Mouse (Mus musculus): ENCODE measurements around the gene Gria2. TPM values are rescaled to one million over a fixed set of nuclear protein-coding genes. Genes with fewer than 3 reads are reported as not detected.
A peak's percentile ranks its signal among the peaks of the same experiment; 100 is the strongest.

Gene Gria2
- polyA plus RNA-seq (2016; fragmentation: Nextera tagmentation; extraction: Ambion mirVana), result 6.5 and 7.7 TPM in 2 replicates

DNA sequence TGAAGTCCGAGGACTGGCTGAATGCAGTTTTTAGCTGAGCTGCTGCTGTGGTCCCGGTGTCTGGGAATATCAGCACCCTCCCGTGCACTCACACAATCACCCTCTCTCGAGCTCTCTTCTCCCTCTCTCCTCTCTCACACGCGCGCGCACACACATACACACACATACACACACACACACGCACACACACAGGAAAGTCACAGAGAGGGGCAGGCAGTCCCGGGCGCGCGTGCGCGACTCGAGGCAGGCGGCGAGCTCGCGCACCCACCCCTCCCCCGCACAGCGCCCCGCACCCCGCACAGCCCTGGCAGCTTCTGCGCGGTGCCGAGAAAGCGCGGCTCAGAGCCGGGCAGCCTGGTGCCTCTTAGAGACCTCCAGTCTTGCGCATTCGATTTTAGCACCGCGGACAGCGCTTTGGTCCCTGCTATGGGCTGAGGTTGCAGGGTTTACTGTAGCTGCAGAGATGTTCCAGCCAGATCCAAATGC is at the start of gene Gria2:
TSS of gene Gria2 (minus strand) at position 240 of the 486 bp plus-strand sequence.
- no peaks in the 10 kb centered on the region for H3K36me3 ChIP-seq
- no peak within 1 kb of the TSS; the same call in 1 of the 2 replicates for H3K9ac ChIP-seq
- ATAC-seq (ENCODE audit: insufficient number of reproducible peaks, insufficient read depth, low FRiP score, low TSS enrichment), result peak; percentile 97
- peak within 1 kb of the TSS; percentile 45 for H3K4me3 ChIP-seq
- peak within 1 kb of the TSS; percentile 87 for H3K4me2 ChIP-seq (replicated peaks)
- WGBS, result 1% methylated on average over 35 of the region's 35 CpGs
- peaks cover 26% of the 10 kb centered on the region for H3K27me3 ChIP-seq
- 0 out of 2 replicates have a peak within 1 kb of the TSS, but pooled peaks have one; percentile 11 for H3K27ac ChIP-seq
- no peaks in the 10 kb centered on the region for H3K9me3 ChIP-seq
- H3K4me1 ChIP-seq, result peaks cover 12% of the 10 kb centered on the region; the same call in 1 of the 2 replicates

DNA sequence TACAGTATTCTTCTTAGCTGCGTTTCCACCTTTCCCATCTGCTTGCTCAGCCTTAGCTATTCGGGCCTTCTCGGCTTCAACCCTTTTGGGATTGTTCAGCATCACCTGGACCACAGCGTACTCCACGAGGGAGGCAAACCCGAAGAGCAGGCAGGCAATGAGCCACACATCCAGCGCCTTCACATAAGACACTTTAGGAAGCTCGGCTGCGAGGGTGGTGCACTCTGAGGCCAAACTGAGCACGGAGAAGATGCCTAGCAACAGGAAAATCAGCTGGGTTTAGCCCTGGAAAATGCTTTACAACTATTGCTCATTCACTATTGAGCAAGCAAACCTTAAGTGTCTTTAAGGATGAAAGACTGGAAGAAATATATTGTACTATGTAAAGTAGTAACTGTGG is 48.3 kb upstream of the Gria2 start:
- H3K4me2 ChIP-seq (replicated peaks), result no peak overlapping the region
- H3K9me3 ChIP-seq, result no peaks in the 10 kb centered on the region
- 0 out of 2 replicates have a peak, but pooled peaks cover 4% of the 10 kb centered on the region for H3K36me3 ChIP-seq
- H3K27me3 ChIP-seq, result no peaks in the 10 kb centered on the region
- no peaks in the 10 kb centered on the region for H3K4me1 ChIP-seq
- no peak overlapping the region for H3K27ac ChIP-seq
- WGBS, result 83% methylated on average over 10 of the region's 10 CpGs
- ATAC-seq (ENCODE audit: insufficient number of reproducible peaks, insufficient read depth, low FRiP score, low TSS enrichment), result no peak
- H3K9ac ChIP-seq, result no peak overlapping the region
- no peak overlapping the region for H3K4me3 ChIP-seq

DNA sequence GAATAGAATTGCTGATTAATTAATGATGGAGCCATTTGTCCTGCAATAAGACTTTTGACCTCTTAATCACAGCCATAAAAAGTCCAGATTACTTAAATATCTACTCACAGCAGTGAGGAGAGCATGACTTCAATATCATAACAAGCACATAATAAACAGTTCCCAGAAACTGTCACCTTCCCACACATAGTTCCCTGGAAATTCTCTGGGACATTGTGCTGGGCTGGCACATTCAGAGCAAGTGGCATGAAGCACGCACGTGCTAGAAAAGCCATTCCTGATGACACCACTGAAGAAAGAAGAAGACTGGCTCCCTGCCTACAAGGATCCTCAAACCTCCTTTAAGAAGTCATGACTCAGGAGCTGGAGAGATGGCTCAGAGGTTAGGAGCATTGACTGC is 43.0 kb upstream of the Gria2 start:
- Histone ChIP-seq H3K4me1 (no peaks in the 10 kb centered on the region), H3K4me3 (no peak overlapping the region), H3K4me2 (replicated peaks) (no peak overlapping the region), H3K27me3 (no peaks in the 10 kb centered on the region), H3K27ac (no peak overlapping the region), H3K9me3 (no peaks in the 10 kb centered on the region), H3K9ac (no peak overlapping the region), H3K36me3 (0 out of 2 replicates have a peak, but pooled peaks cover 4% of the 10 kb centered on the region)
- WGBS, result 78% methylated on average over 2 of the region's 2 CpGs
- no peak for ATAC-seq (ENCODE audit: insufficient number of reproducible peaks, insufficient read depth, low FRiP score, low TSS enrichment)

DNA sequence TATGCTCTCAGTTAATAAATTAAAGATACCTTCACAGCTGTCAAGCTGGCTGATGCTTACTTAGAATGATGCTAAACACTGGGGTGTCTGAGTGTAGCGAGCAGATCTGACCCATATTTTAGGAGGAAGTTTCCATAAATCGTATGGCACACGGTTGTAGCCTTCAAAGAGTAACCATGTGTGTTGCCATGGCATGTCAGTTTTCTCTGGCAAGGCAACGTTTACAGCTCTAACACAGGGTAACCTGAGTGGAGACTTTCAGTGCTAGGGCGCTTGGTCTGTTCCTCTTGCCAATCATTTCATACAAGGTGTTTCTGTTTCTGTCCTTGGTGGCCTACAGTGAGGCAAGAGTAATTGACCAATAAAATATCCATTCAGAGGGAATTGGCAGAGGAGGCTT is 37.2 kb upstream of the Gria2 start:
- no peak overlapping the region for H3K9ac ChIP-seq
- WGBS, result 75% methylated on average over 5 of the region's 5 CpGs
- H3K4me2 ChIP-seq (replicated peaks), result no peak overlapping the region
- no peaks in the 10 kb centered on the region for H3K4me1 ChIP-seq
- no peaks in the 10 kb centered on the region for H3K36me3 ChIP-seq
- no peak overlapping the region for H3K27ac ChIP-seq
- H3K9me3 ChIP-seq, result no peaks in the 10 kb centered on the region
- no peak for ATAC-seq (ENCODE audit: insufficient number of reproducible peaks, insufficient read depth, low FRiP score, low TSS enrichment)
- H3K4me3 ChIP-seq, result no peak overlapping the region
- no peaks in the 10 kb centered on the region for H3K27me3 ChIP-seq

DNA sequence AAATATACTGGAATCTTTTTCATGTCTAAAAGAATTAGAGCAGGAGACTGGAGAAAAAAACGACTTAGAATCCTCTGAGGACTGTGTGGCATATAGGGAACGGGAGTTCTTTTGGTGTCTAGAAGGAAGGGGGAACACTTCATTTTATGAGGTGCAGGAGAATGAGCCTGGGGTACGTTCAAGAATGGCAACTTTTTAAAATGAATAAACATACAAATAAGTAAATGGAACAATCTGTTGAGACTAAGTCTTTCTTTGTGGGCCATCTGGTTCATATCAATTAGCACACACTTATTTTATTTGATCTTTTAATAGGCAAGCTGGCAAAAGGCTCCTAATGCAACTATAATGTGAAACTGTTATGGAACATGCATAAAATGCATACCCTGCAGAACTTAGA is 34.9 kb upstream of the Gria2 start:
- 19% methylated on average over 3 of the region's 3 CpGs for WGBS
- ATAC-seq (ENCODE audit: insufficient number of reproducible peaks, insufficient read depth, low FRiP score, low TSS enrichment), result no peak

DNA sequence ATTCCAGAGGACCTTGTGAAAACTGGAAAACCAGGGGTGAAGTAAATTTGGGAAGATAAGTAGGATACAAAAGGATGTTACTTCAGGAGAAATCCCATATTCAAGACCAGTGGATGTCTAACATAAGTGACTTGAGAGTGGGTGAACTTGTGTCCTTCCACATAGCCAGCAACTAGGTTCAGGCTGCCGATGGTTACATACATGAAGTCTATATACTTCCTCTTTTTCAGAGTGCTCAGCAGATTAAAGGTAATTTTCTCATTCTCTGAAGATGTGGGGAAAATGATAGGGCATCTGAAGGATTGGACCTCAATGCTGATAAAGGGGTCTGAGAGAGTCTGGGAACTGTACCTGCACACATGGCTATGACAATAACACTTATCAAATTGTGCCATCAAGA is 21.3 kb upstream of the Gria2 start:
- Histone ChIP-seq H3K4me1 (no peaks in the 10 kb centered on the region), H3K9ac (no peak overlapping the region), H3K27ac (no peak overlapping the region), H3K36me3 (no peaks in the 10 kb centered on the region), H3K4me3 (no peak overlapping the region), H3K4me2 (replicated peaks) (no peak overlapping the region), H3K27me3 (no peaks in the 10 kb centered on the region), H3K9me3 (no peaks in the 10 kb centered on the region)
- ATAC-seq (ENCODE audit: insufficient number of reproducible peaks, insufficient read depth, low FRiP score, low TSS enrichment), result no peak
- whole genome bisulfite sequencing, result 94% methylated on average over 1 of the region's 1 CpGs

More for the DNA sequence above, 34.9 kb upstream of the Gria2 start:
- Histone ChIP-seq H3K4me1 (no peaks in the 10 kb centered on the region), H3K4me3 (no peak overlapping the region), H3K4me2 (replicated peaks) (no peak overlapping the region), H3K36me3 (no peaks in the 10 kb centered on the region), H3K27me3 (no peaks in the 10 kb centered on the region), H3K9ac (no peak overlapping the region), H3K27ac (no peak overlapping the region), H3K9me3 (no peaks in the 10 kb centered on the region)

DNA sequence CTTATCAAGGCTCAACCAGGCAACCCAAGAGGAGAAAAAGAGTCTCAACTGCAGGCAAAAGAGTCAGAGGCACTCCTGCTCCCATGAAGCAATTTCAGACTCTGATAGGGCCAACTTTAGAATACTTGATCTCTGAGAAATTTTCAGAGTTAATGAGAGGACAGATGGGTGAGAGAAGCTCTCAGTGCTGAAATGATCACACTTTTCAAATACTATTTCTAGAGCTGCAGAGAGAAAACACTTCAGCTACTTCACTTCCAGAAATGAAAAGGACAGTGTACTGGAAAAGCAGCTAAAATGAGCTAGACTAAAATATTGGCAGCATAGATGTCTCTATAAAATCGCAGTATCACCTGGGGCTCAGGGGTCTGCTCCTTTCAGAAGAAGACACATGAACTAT is 16.0 kb upstream of the Gria2 start:
- Histone ChIP-seq H3K4me3 (no peak overlapping the region), H3K4me2 (replicated peaks) (no peak overlapping the region), H3K27me3 (no peaks in the 10 kb centered on the region), H3K27ac (no peak overlapping the region), H3K9ac (no peak overlapping the region), H3K4me1 (no peaks in the 10 kb centered on the region), H3K36me3 (no peaks in the 10 kb centered on the region), H3K9me3 (no peaks in the 10 kb centered on the region)
- ATAC-seq (ENCODE audit: insufficient number of reproducible peaks, insufficient read depth, low FRiP score, low TSS enrichment), result no peak
- 93% methylated on average over 1 of the region's 1 CpGs for WGBS

DNA sequence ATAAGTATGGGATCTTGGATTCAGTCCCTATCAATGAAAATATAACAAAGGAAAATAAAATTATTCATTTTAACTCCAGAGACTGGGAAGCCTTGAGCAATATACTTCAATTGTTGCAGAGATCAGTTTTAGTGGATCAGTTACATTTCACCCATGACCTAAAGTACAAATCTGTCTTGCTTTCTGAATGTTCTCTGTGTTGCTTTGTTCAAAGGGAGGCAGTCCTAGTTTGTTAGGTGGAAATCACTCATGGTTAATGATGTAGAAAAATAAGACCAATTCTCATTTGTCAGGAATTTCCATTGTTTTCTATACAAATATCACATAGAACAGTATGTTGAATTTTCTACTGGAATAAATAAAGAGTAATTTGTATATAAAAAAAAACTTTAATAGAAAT is 11.1 kb upstream of the Gria2 start:
- no peak for ATAC-seq (ENCODE audit: insufficient number of reproducible peaks, insufficient read depth, low FRiP score, low TSS enrichment)
- Histone ChIP-seq H3K4me2 (replicated peaks) (no peak overlapping the region), H3K4me3 (no peak overlapping the region), H3K9ac (no peak overlapping the region), H3K9me3 (no peaks in the 10 kb centered on the region), H3K36me3 (no peaks in the 10 kb centered on the region), H3K27me3 (no peaks in the 10 kb centered on the region), H3K4me1 (no peaks in the 10 kb centered on the region), H3K27ac (no peak overlapping the region)

DNA sequence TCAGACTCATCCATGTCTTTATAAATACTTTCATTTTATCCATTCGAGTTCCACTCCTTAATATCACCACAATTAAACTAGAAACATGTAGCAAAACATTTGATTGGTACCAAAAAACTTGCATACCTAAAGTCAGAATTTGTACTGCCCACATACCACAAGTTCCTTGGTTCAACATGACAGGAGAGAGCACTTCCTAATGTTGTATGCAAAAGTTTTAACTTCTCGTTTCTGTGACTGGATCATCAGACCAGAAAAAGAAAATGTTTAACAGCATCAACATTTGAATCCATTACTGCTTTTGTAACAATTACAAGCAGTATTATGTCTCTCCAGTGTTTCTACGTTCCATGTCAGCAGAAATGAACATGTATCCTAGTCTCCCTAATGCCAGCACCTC is 9.6 kb upstream of the Gria2 start:
- H3K9ac ChIP-seq, result no peak overlapping the region
- WGBS, result 82% methylated on average over 3 of the region's 3 CpGs
- no peak overlapping the region for H3K4me2 ChIP-seq (replicated peaks)
- H3K4me3 ChIP-seq, result no peak overlapping the region
- no peaks in the 10 kb centered on the region for H3K9me3 ChIP-seq
- ATAC-seq (ENCODE audit: insufficient number of reproducible peaks, insufficient read depth, low FRiP score, low TSS enrichment), result no peak
- no peak overlapping the region for H3K27ac ChIP-seq
- H3K27me3 ChIP-seq, result no peaks in the 10 kb centered on the region
- no peaks in the 10 kb centered on the region for H3K36me3 ChIP-seq
- no peaks in the 10 kb centered on the region for H3K4me1 ChIP-seq

DNA sequence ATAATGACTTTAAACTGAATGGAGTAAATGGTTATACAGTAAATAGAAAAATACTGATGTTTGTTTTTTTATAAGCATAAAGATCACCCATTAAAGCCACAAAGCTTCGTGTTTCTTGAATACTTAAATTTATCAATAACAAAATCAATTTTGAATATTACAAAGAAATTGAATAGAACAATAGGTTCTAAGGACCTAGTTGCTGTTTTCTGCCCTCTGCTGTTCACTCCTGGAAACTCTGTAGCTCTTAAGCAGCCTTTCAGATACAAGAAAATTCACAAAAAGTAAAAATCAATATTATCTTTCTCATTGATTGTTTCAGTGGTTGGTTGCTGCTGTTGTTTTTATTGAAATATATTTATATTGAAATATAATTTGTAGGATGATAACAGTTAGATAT is 2.7 kb upstream of the Gria2 start:
- no peak overlapping the region for H3K27ac ChIP-seq
- no peak for ATAC-seq (ENCODE audit: insufficient number of reproducible peaks, insufficient read depth, low FRiP score, low TSS enrichment)
- H3K9ac ChIP-seq, result no peak overlapping the region
- 11% methylated on average over 1 of the region's 1 CpGs for WGBS
- H3K36me3 ChIP-seq, result no peaks in the 10 kb centered on the region
- no peak overlapping the region for H3K4me3 ChIP-seq
- H3K27me3 ChIP-seq, result peaks cover 22% of the 10 kb centered on the region
- H3K4me1 ChIP-seq, result peaks cover 12% of the 10 kb centered on the region; the same call in 1 of the 2 replicates
- no peak overlapping the region for H3K4me2 ChIP-seq (replicated peaks)
- no peaks in the 10 kb centered on the region for H3K9me3 ChIP-seq

DNA sequence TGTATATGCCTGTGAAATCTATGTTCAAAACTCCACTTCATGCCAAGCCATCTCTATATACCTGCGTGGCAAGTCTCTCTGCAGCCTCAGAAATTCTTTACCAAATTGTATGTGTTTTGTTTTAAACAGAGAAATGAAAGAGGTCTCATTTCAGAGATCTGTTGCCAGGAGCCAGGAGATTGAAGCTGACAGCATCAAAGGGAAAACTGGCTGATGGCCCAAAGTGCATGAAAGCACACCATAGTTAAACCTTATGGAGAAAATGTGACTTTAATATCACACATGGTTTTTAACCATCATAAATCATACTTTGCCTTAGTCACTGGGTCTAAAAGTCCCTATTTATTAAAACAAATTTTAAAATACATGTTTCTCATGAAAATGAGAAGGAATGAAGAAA is 1.2 kb upstream of the Gria2 start:
- Histone ChIP-seq H3K4me2 (replicated peaks) (no peak overlapping the region), H3K9ac (no peak overlapping the region), H3K27ac (no peak overlapping the region), H3K4me1 (peaks cover 12% of the 10 kb centered on the region; the same call in 1 of the 2 replicates), H3K9me3 (no peaks in the 10 kb centered on the region), H3K36me3 (no peaks in the 10 kb centered on the region), H3K27me3 (peaks cover 26% of the 10 kb centered on the region), H3K4me3 (no peak overlapping the region)
- 53% methylated on average over 1 of the region's 1 CpGs for WGBS
- no peak for ATAC-seq (ENCODE audit: insufficient number of reproducible peaks, insufficient read depth, low FRiP score, low TSS enrichment)

DNA sequence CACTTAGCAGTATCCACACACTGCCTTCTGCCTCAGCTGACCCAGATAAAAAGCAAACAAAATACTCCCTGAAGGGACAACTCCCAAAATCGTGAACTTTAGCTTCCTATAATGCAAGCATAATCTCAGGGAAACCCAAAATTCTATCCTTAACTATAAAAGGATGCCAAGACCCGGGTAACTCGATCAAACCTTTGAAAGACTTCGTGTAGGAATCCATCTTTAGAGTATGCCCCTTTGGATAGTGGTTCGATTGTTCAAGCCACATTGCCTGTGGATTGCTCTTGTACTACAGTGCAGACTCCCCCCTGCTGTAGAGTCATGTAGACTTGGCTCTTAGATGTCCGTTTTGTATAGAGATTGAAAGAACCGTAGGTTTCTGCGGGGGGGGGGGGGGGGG is 576 bp upstream of the Gria2 start:
- no peaks in the 10 kb centered on the region for H3K9me3 ChIP-seq
- H3K4me2 ChIP-seq (replicated peaks), result peak overlapping the region; percentile 87
- H3K9ac ChIP-seq, result no peak overlapping the region
- H3K36me3 ChIP-seq, result no peaks in the 10 kb centered on the region
- no peak for ATAC-seq (ENCODE audit: insufficient number of reproducible peaks, insufficient read depth, low FRiP score, low TSS enrichment)
- peaks cover 26% of the 10 kb centered on the region for H3K27me3 ChIP-seq
- H3K4me3 ChIP-seq, result peak overlapping the region; percentile 45; the same call in 1 of the 2 replicates
- peaks cover 12% of the 10 kb centered on the region; the same call in 1 of the 2 replicates for H3K4me1 ChIP-seq
- no peak overlapping the region for H3K27ac ChIP-seq
- 59% methylated on average over 8 of the region's 8 CpGs for WGBS
